Mouse (Mus musculus) T-helper 1 cell (primary cell): Measurements from ENCODE around the gene 2200002J24Rik.
"Not testable (repeated sequence)": the region's sequence is repeated elsewhere in the genome, so short reads cannot be mapped to it uniquely, and the experiment has no call there.

Source experiments
- in situ Hi-C: fragments of 300-600 bp; cut with MboI, MseI; formaldehyde crosslinking; loops from one replicate; pipeline ENCODE4 v1.15.1; 2025; ENCODE audit warnings: high pct_unique_total_duplicates

Gene 2200002J24Rik

GRCm38 (mm10) chr7:30728214-30728613, 29.5 kb downstream of the 2200002J24Rik start:
- in situ Hi-C loops = no loop called here

GRCm38 (mm10) chr7:30728739-30729395, 30.1 kb downstream of the 2200002J24Rik start:
- in situ Hi-C loops = no loop called here

DNA sequence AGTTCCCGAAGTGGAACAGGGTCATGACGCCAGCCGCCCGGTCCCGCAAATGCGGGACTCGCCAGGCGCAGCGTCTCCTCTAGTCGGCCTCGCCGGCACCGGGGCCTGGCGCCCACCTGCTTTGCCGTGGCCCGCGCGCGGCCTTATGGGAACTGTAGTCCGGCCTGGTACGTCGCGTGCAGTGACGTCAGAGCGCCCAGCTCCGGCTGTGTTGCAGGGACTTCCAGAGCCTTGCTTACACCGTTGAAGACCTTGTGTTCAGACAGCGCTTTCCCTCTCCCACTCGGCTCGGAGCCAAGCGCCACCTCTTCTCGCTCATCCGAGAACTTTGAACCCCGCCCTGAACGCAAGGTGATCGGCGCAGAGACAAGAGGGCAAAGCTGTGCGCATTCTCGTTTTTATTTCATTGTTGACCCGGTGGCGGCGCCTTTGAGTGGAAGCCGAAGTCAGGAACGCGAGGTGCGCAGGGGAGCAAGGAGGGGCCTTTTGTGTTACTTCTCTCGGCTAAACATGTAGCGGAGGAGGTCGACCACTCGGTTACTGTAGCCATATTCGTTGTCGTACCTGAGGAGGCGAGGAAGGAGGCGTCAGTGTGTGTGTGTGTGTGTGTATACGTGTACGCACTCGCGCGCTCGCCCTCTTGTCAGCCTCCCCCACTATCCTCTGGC, 30.8 kb downstream of the 2200002J24Rik start, which contains the start of gene Tmem147:
Gene Tmem147 (minus strand): TSS at position 145 of the 668 bp plus-strand sequence.
- in situ Hi-C loops = no loop called here

GRCm38 (mm10) chr7:30730064-30730722, 31.5 kb downstream of the 2200002J24Rik start:
- in situ Hi-C loops = not testable (repeated sequence)

DNA sequence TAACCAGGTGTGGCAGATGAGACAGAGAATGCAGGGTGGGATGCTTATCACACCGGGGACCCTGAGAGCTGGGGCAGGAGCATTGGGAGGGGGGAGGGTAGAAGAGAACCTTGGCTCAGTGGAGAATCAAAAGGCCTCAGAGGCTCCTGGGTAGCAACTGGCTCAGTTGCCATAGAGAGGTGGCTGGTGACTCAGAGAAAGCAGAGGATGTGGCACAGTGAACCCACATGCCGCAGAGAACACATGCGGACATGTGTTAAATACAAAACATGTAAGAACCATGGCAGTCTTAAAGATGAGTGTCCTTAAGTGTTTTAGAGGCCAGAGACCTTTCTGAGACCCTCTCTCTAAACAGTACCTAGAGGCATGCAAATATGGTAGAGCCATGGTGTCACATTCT, 37.5 kb downstream of the 2200002J24Rik start:
- in situ Hi-C loops = no loop called here

GRCm38 (mm10) chr7:30742570-30742969, 43.8 kb downstream of the 2200002J24Rik start:
- in situ Hi-C loops = not testable (repeated sequence)

DNA sequence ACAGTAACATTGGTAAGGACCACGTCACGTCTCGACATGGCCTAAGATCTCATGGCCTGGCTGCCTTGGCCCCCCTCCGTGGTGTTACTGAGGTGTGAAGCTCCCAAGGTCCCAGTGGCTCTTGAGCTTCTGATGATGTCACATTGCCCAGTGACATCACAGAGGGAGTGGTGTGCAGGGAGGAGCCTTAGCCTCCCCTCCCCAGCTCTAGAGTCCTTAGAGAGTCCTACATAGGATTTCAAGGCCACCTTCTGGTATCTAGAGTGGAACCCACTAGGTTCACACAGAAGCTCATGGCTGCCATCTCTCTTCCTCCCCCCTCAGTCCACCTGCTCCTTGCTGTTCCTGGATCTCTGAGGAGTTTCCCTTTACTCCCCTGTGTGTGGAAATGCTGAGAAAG, 44.9 kb downstream of the 2200002J24Rik start, which contains the start of gene Gapdhs:
Gene Gapdhs (minus strand): TSS at position 65 of the 400 bp plus-strand sequence.
- in situ Hi-C loops = not testable (repeated sequence)

DNA sequence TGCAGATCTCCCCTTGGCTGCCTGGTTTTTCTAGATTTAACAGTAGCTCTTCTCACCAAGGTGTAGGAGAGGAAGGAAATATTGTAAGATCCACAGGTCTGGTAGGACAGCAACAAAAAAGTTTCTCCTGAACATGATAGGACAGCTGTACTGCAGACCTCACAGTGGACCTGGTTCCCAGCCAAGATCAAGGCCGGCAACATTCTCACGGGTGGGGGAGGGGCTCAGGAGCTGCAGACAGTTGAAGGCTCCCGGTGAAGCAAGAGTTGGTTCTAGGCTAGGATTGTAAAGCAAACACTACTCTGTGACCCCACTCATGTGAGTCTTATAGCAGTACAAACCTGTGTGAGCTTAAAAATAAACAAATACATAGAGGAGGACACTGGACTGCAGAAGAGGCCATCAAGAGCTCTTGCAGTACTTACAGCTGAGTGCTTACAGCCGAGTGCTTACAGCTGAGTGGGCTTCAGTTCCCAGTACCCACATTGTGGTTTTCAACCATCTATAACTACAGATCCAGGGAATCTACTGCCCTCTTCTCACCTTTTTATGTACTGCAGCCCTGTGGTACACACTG, 45.4 kb downstream of the 2200002J24Rik start:
- in situ Hi-C loops = no loop called here

DNA sequence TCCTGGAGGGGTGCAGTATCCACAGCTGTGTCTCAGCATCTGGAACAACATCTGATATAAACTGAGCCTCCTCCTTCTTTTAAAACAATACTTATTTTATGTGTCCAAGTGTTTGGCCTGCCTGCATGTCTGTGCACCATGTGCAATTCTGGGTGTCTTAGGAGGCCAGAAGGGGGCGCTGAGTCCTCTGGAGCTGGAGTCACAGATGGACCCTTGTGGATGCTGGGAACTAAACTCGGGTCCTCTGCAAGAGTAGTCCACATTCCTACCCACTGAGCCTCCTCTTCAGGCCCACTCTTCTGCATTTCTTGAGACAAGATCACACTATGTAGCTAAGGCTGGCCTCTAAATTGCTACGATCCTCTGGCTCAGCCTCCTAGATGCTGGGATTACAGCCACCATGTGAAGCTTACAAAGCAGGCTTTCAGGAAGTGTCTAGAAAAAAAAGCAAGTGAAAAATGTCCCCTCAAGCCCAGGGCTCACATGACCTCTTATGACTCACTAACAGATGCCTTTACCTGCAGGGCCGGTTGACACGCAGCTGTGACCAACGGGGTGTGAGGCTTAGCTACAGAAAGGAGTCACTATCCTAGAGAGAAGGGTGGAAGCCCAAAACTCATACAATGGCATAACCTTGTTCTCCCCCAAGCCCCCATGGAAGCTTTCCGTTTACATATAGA, 48.9 kb downstream of the 2200002J24Rik start:
- in situ Hi-C loops = no loop called here
